Mouse (Mus musculus) MEL (cell line): ENCODE results near the gene Spata7. TPM values are rescaled to one million over a fixed set of nuclear protein-coding genes. Genes with fewer than 3 reads are reported as not detected.

Experiments used
- polyA plus RNA-seq, 2 experiments: library from polyadenylated mRNA; stranded (reverse) in 1 of 2; unstranded in 1 of 2; fragments of >175 nt in 1 of 2; fragments of >200 nt in 1 of 2; gene quantifications; 2 replicates each; pipeline versions ENCODE4 v1.2.1 to v1.2.4; 2012; ENCODE audit warnings: low replicate concordance in 2 of 2, low read depth in 1 of 2; ENCODE audit not compliant: insufficient read length in 2 of 2, insufficient read depth in 1 of 2, missing spikeins in 1 of 2
- total RNA-seq: library from RNA; depleted of rRNA; stranded (reverse); fragments of 300-350 nt; gene quantifications from 2 replicates; pipeline ENCODE4 v1.2.3, GENCODE M21; 2012; rRNA removed

Spata7 gene
- total and polyA plus RNA-seq, 3 experiments: 4.0 to 5.5 TPM; not detected in 1

Other genes with a start within 250 kb of the Spata7 start
- gene Kcnk10, start 49.8 kb upstream of the Spata7 start, total RNA-seq: not detected in 2 replicates
- gene Kcnk10, start 49.8 kb upstream of the Spata7 start, polyA plus RNA-seq: not detected
- 1.2 and 1.7 TPM in 2 replicates for gene Ptpn21, start 109.2 kb downstream of the Spata7 start, total RNA-seq
- 1 to 10 TPM in 1 of 2 experiments, not detected in 1; 3.8 TPM for gene Ptpn21, start 109.2 kb downstream of the Spata7 start, polyA plus RNA-seq
- gene Zc3h14, start 118.8 kb downstream of the Spata7 start, total RNA-seq: 74.9 and 80.1 TPM in 2 replicates
- 100 to 1,000 TPM in 1 of 2 experiments, 10 to 100 TPM in 1; 88.5 to 429 TPM for gene Zc3h14, start 118.8 kb downstream of the Spata7 start, polyA plus RNA-seq